Comparison of ENCODE assay signal across 18 mouse cellular contexts in the genomic region with DNA sequence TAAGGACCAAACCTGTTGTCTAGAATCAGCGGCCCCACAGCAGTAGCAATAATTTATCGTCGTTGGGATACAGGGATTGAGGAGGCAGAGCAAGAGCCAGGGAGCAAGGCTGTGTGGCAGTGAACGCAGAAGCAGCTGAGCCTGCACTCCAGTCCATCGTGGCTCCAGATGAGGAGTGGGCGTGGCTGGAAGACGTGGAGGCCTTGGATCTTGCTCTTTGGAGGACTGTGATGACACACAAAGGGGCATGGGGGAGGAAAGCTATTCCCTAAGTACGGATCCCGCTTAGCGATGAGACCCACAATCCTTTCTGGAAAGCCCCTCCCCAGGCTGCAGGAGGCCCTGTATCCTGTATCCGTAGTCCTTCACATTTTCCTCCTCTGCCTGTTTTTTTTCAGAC. TPM values are rescaled to one million over a fixed set of nuclear protein-coding genes. Genes with fewer than 3 reads are reported as not detected.
DNase-seq lines count a peak whose midpoint lies in the region.
"Had no signal": no experiment of that assay in that cellular context is flagged by ENCODE, and none has a peak within 500 bp of the region (broad histone marks: within the 10 kb centered on the region; RNA-seq: fewer than 3 reads in every experiment).

No protein-coding gene starts in this region.

- peak; percentile 42 for DNase-seq in adrenal gland, adult 2 months
- DNase-seq in adrenal gland, adult 18-20 months (ENCODE audit: low spot score in 2 of 2), result no peak
- DNase-seq in kidney, postnatal 4 days, result peak; percentile 27 to 28
- DNase-seq in kidney, adult 9 months, result no peak
- DNase-seq in 3T3-L1 (ENCODE audit: low read depth, low spot score) (peak; percentile 9), R1 (ENCODE audit: low read depth, low spot score) (peak; percentile 43)
- DNase-seq in gastrocnemius, postnatal 14 days, result no peak
- no peak for DNase-seq in right cerebral cortex, postnatal 36 days (ENCODE audit: low spot score in 2 of 2)
- DNase-seq: cerebellum, adult 11-12 months; cerebellum, adult 9-10 months; cerebellum, postnatal 25 days; gastrocnemius, adult 2 months; gastrocnemius, postnatal 36 days; heart, adult 11 months; heart, postnatal 36 days had no signal

- intact Hi-C loops in gastrocnemius, postnatal 14 days (cut with DNase I; ENCODE audit: low total_unique reads), result no loop called here

RNA-seq across cellular contexts. Expression of a gene that starts 4.0 kb away (rescaled TPM):
- 1 to 10 TPM; 2.7 to 3.9 TPM for total RNA-seq in adrenal gland, adult 2 months (2021)
- polyA plus RNA-seq in adrenal gland, adult 2 months (2012; rRNA removed), result 11.5 and 22.6 TPM in 2 replicates
- total RNA-seq in adrenal gland, adult 18-20 months (2021), result 1 to 10 TPM; 3.4 to 5.9 TPM
- total RNA-seq in gastrocnemius, postnatal 14 days (2021), result 1 to 10 TPM; 4.2 to 8.9 TPM
- polyA plus RNA-seq: activated CD4-positive, CD25-positive, alpha-beta regulatory T cell, adult 4 months; C2C12; forebrain, embryonic 13.5 days had no signal

RNA-seq across cellular contexts. Expression of a gene that starts 34.3 kb away (rescaled TPM):
- total RNA-seq in adrenal gland, adult 2 months (2021), result 10 to 100 TPM; 43.6 to 47.9 TPM
- polyA plus RNA-seq in adrenal gland, adult 2 months (2012; rRNA removed), result 37.6 and 49.2 TPM in 2 replicates
- 10 to 100 TPM; 44.6 to 55.1 TPM for total RNA-seq in adrenal gland, adult 18-20 months (2021)
- total RNA-seq in gastrocnemius, postnatal 14 days (2021), result 10 to 100 TPM; 11.9 to 14.4 TPM

RNA-seq across cellular contexts. Expression of a gene that starts 49.3 kb away (rescaled TPM):
- total RNA-seq in adrenal gland, adult 2 months (2021), result 1 to 10 TPM in 1 of 2 experiments, under 1 TPM in 1; 0.69 to 1.3 TPM
- polyA plus RNA-seq in adrenal gland, adult 2 months (2012; rRNA removed), result 1.1 and 2.8 TPM in 2 replicates
- 1 to 10 TPM in 1 of 2 experiments, under 1 TPM in 1; 0.93 to 2.5 TPM for total RNA-seq in adrenal gland, adult 18-20 months (2021)
- 1 to 10 TPM; 3.1 to 4.8 TPM for total RNA-seq in gastrocnemius, postnatal 14 days (2021)
- polyA plus RNA-seq: activated CD4-positive, CD25-positive, alpha-beta regulatory T cell, adult 4 months had no signal

RNA-seq across cellular contexts. Expression of a gene that starts 50.8 kb away (rescaled TPM):
- total RNA-seq in adrenal gland, adult 2 months (2021), result 10 to 100 TPM; 30.0 to 56.7 TPM
- polyA plus RNA-seq in adrenal gland, adult 2 months (2012; rRNA removed), result 76.2 and 87.1 TPM in 2 replicates
- total RNA-seq in adrenal gland, adult 18-20 months (2021), result 10 to 100 TPM; 33.9 to 41.1 TPM
- 10 to 100 TPM; 11.4 to 13.9 TPM for total RNA-seq in gastrocnemius, postnatal 14 days (2021)

Comparison
In these comparisons a context has a peak if more than half of its experiments do, and no peak if none do; other contexts are left out.
1. DNase-seq: peak in adrenal gland, adult 2 months (single experiment), kidney, postnatal 4 days (2 of 2), 3T3-L1 (single experiment) and R1 (single experiment); none in adrenal gland, adult 18-20 months (0 of 2), kidney, adult 9 months (single experiment), gastrocnemius, postnatal 14 days (single experiment) and right cerebral cortex, postnatal 36 days (0 of 2).